Mouse (Mus musculus) duodenum, adult 2 months (tissue): Measurements from ENCODE around the gene Alox8. TPM values are rescaled to one million over a fixed set of nuclear protein-coding genes. Genes with fewer than 3 reads are reported as not detected.

Experiments
- polyA plus RNA-seq: library from polyadenylated mRNA; depleted of rRNA; stranded (reverse); fragments of >200 nt; gene quantifications from 2 replicates; pipeline ENCODE4 v1.2.3, GENCODE M21; 2012; ENCODE audit warnings: low replicate concordance; rRNA removed

Gene Alox8
- polyA plus RNA-seq, result not detected in 2 replicates

GRCm38 (mm10) chr11:69197743-69198142 is at the start of gene Alox8:
Gene Alox8, minus strand, starts transcription at chr11:69197843.

GRCm38 (mm10) chr11:69236926-69237260 is 39.2 kb upstream of the Alox8 start, which contains the start of gene Gucy2e:
Gene Gucy2e, minus strand, starts transcription at chr11:69237036.

GRCm38 (mm10) chr11:69156800-69157199 is 40.8 kb downstream of the Alox8 start, which contains the start of gene Alox12b:
Gene Alox12b, plus strand, starts transcription at chr11:69156989.

Other genes starting within 250 kb of the Alox8 start
- 16.9 and 18.8 TPM in 2 replicates for gene Arhgef15, start 240.4 kb downstream of the Alox8 start, polyA plus RNA-seq
- 17.1 and 22.0 TPM in 2 replicates for gene Slc25a35, start 229.7 kb downstream of the Alox8 start, polyA plus RNA-seq
- 29.7 and 31.1 TPM in 2 replicates for gene Rangrf, start 222.7 kb downstream of the Alox8 start, polyA plus RNA-seq
- gene Pfas, start 189.4 kb downstream of the Alox8 start, polyA plus RNA-seq, result 6.7 and 7.2 TPM in 2 replicates
- 23.0 and 25.0 TPM in 2 replicates for gene Ctc1, start 181.9 kb downstream of the Alox8 start, polyA plus RNA-seq
- 27.8 and 56.2 TPM in 2 replicates for gene Aurkb, start 152.2 kb downstream of the Alox8 start, polyA plus RNA-seq
- gene Borcs6, start 138.1 kb downstream of the Alox8 start, polyA plus RNA-seq, result 12.4 and 36.7 TPM in 2 replicates
- gene Tmem107, start 127.0 kb downstream of the Alox8 start, polyA plus RNA-seq, result 15.0 and 29.3 TPM in 2 replicates
- gene Vamp2, start 109.4 kb downstream of the Alox8 start, polyA plus RNA-seq, result 84.0 and 93.4 TPM in 2 replicates
- gene Per1, start 102.6 kb downstream of the Alox8 start, polyA plus RNA-seq, result 12.0 and 17.6 TPM in 2 replicates
- gene Hes7, start 77.4 kb downstream of the Alox8 start, polyA plus RNA-seq, result 1.7 and 2.1 TPM in 2 replicates
- gene 9130213A22Rik, start 75.3 kb downstream of the Alox8 start, polyA plus RNA-seq, result 0.11 and 0.43 TPM in 2 replicates
- 0.20 and 0.79 TPM in 2 replicates for gene Aloxe3, start 71.9 kb downstream of the Alox8 start, polyA plus RNA-seq
- not detected in 2 replicates for gene Alox12b, start 40.9 kb downstream of the Alox8 start, polyA plus RNA-seq
- not detected in 2 replicates for gene Gucy2e, start 39.2 kb upstream of the Alox8 start, polyA plus RNA-seq
- 5.4 and 6.3 TPM in 2 replicates for gene Cntrob, start 125.9 kb upstream of the Alox8 start, polyA plus RNA-seq
- gene Trappc1, start 126.1 kb upstream of the Alox8 start, polyA plus RNA-seq, result 17.3 and 18.7 TPM in 2 replicates
- 0.50 and 0.82 TPM in 2 replicates for gene Kcnab3, start 128.4 kb upstream of the Alox8 start, polyA plus RNA-seq
- gene Rnf227, start 142.6 kb upstream of the Alox8 start, polyA plus RNA-seq, result 0.07 and 0.33 TPM in 2 replicates
- gene Chd3, start 171.6 kb upstream of the Alox8 start, polyA plus RNA-seq, result 136 and 171 TPM in 2 replicates
- gene Naa38, start 197.6 kb upstream of the Alox8 start, polyA plus RNA-seq, result 130 and 134 TPM in 2 replicates
- 2.0 and 2.9 TPM in 2 replicates for gene Cyb5d1, start 197.8 kb upstream of the Alox8 start, polyA plus RNA-seq
- gene Tmem88, start 200.4 kb upstream of the Alox8 start, polyA plus RNA-seq, result 15.1 and 29.8 TPM in 2 replicates
- gene Kdm6b, start 215.8 kb upstream of the Alox8 start, polyA plus RNA-seq, result 17.7 and 37.7 TPM in 2 replicates